Mouse (Mus musculus) frontal cortex, adult (tissue): Measurements from ENCODE around the gene Phkb.

Experiments
- ATAC-seq: cut with Nextera tagmentation; 2 replicates; pipeline ENCODE4 v1.9.2; 2017; ENCODE audit warnings: mild to moderate bottlenecking, moderate library complexity, mixed read lengths; ENCODE audit not compliant: low TSS enrichment

Gene Phkb

GRCm38 (mm10) chr8:85944820-85945219, 104.1 kb downstream of the Phkb start:
- no peak for ATAC-seq

- ATAC-seq, result no peak
Observed at GRCm38 (mm10) chr8:85958391-85958790, 117.6 kb downstream of the Phkb start.

- no peak for ATAC-seq
Observed at GRCm38 (mm10) chr8:85959880-85960279, 119.1 kb downstream of the Phkb start.

GRCm38 (mm10) chr8:85977588-85978077, 136.9 kb downstream of the Phkb start:
- no peak for ATAC-seq

- ATAC-seq, result no peak
Observed at GRCm38 (mm10) chr8:85992911-85993310, 152.2 kb downstream of the Phkb start.

- no peak for ATAC-seq
Observed at GRCm38 (mm10) chr8:85993661-85994060, 152.9 kb downstream of the Phkb start.

GRCm38 (mm10) chr8:85995971-85996370, 155.2 kb downstream of the Phkb start:
- no peak for ATAC-seq

GRCm38 (mm10) chr8:86006485-86006884, 165.7 kb downstream of the Phkb start:
- ATAC-seq, result no peak

GRCm38 (mm10) chr8:86016806-86017205, 176.0 kb downstream of the Phkb start:
- ATAC-seq, result no peak

GRCm38 (mm10) chr8:86028646-86029312, 188.0 kb downstream of the Phkb start:
- ATAC-seq, result peak; percentile 95

GRCm38 (mm10) chr8:86029451-86029850, 188.7 kb downstream of the Phkb start:
- ATAC-seq, result no peak

- ATAC-seq, result no peak
Observed at GRCm38 (mm10) chr8:86034662-86035365, 194.1 kb downstream of the Phkb start.

GRCm38 (mm10) chr8:86035371-86035770, 194.6 kb downstream of the Phkb start:
- ATAC-seq, result no peak

- no peak for ATAC-seq
Observed at GRCm38 (mm10) chr8:86038462-86038861, 197.7 kb downstream of the Phkb start.

GRCm38 (mm10) chr8:86042049-86042448, 201.3 kb downstream of the Phkb start:
- ATAC-seq, result no peak

GRCm38 (mm10) chr8:86050882-86051281, 210.1 kb downstream of the Phkb start:
- ATAC-seq, result no peak

GRCm38 (mm10) chr8:86052003-86052402, 211.2 kb downstream of the Phkb start:
- ATAC-seq, result no peak

- ATAC-seq, result no peak
Observed at GRCm38 (mm10) chr8:86058618-86059017, 217.9 kb downstream of the Phkb start.

- no peak for ATAC-seq
Observed at GRCm38 (mm10) chr8:86059130-86059529, 218.4 kb downstream of the Phkb start.

- no peak for ATAC-seq
Observed at GRCm38 (mm10) chr8:86063411-86063810, 222.7 kb downstream of the Phkb start.

GRCm38 (mm10) chr8:86079433-86079832, 238.7 kb downstream of the Phkb start:
- no peak for ATAC-seq

GRCm38 (mm10) chr8:86083346-86083745, 242.6 kb downstream of the Phkb start:
- ATAC-seq, result no peak

GRCm38 (mm10) chr8:86086791-86087190, 246.0 kb downstream of the Phkb start:
- no peak for ATAC-seq
